Mouse (Mus musculus) small intestine, adult 2 months (tissue): Measurements from ENCODE around the gene Nsa2. TPM values are rescaled to one million over a fixed set of nuclear protein-coding genes. Genes with fewer than 3 reads are reported as not detected.
"Not testable (repeated sequence)": the region's sequence is repeated elsewhere in the genome, so short reads cannot be mapped to it uniquely, and the experiment has no call there.

Source experiments
- H3K27ac ChIP-seq: fragments of 200-500 bp; 2 replicates; pipeline ENCODE4 v1.5.1; 2012; ENCODE audit warnings: low read depth, low read length, control low read depth, inconsistent platforms; ENCODE audit not compliant: insufficient read depth
- H3K27me3 ChIP-seq: fragments of 200-500 bp; 2 replicates; pipeline ENCODE4 v1.6.1; 2012; ENCODE audit warnings: mild to moderate bottlenecking, moderate library complexity, low read length, inconsistent platforms; ENCODE audit not compliant: control insufficient read depth, insufficient read depth
- H3K36me3 ChIP-seq: fragments of 200-500 bp; 2 replicates; pipeline ENCODE4 v1.6.1; 2012; ENCODE audit warnings: mild to moderate bottlenecking, low read length, control low read depth, inconsistent platforms; ENCODE audit not compliant: control insufficient read depth, insufficient read depth
- H3K4me1 ChIP-seq: fragments of 200-500 bp; 2 replicates; pipeline ENCODE4 v1.6.1; 2012; ENCODE audit warnings: low read length, inconsistent platforms, mixed read lengths; ENCODE audit not compliant: control insufficient read depth, insufficient read depth, insufficient read length
- H3K4me3 ChIP-seq: fragments of 200-500 bp; 2 replicates; pipeline ENCODE4 v1.5.1; 2012; ENCODE audit warnings: low read depth, mild to moderate bottlenecking, control low read depth, inconsistent platforms, low read length, moderate library complexity
- CTCF ChIP-seq: fragments of 200-500 bp; IDR thresholded peaks from 2 replicates; pipeline ENCODE4 v1.5.1; 2012; ENCODE audit warnings: low read depth, mild to moderate bottlenecking, control low read depth, inconsistent platforms, low read length, moderate library complexity, mixed read lengths; ENCODE audit not compliant: insufficient replicate concordance, insufficient read length; ENCODE audit errors: extremely low read depth
- POLR2A ChIP-seq: fragments of 200-500 bp; IDR thresholded peaks from 2 replicates; pipeline ENCODE4 v1.6.1; 2012; ENCODE audit warnings: low read depth, mild to moderate bottlenecking, control low read depth, inconsistent platforms, low read length, moderate library complexity
- WGBS: fragments of 180-500 bp; shearing (Covaris S2); methylation state at CpG from one replicate; pipeline ENCODE4 v1.1.7; 2018; 5-methylcytosine and 5-hydroxymethylcytosine counted together
- polyA plus RNA-seq: library from polyadenylated mRNA; depleted of rRNA; stranded (reverse); fragments of >200 nt; gene quantifications from 2 replicates; pipeline ENCODE4 v1.2.3, GENCODE M21; 2012

The Nsa2 gene
- polyA plus RNA-seq, 1 experiment: 8.7 TPM

DNA sequence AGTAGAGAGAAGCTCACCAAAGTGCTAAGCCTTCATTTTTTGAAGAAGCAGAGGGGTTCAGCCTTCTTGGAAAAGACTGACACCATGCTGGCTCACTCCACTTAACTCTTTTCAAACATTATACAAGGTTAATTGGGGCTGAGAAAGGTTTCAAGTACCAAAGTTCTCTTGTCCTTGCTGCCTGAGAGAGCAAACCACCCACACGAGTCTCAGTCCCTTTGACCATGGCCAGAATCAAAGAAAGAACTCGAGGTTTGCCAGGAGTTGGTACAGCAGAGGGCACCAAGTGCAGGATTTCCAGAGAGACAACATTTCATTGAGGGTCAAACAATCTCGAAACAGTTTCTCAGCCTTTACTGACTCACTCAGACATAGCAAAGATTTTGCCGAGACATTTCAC is 28.7 kb downstream of the Nsa2 start:
- TF ChIP-seq POLR2A (no peak), CTCF (no peak)
- H3K4me1 ChIP-seq: no peaks in the 10 kb centered on the region
- no peaks in the 10 kb centered on the region for H3K27me3 ChIP-seq
- H3K4me3 ChIP-seq: no peak overlapping the region
- H3K36me3 ChIP-seq: no peaks in the 10 kb centered on the region
- no peak overlapping the region for H3K27ac ChIP-seq
- 71% methylated on average over 4 of the region's 4 CpGs for WGBS

DNA sequence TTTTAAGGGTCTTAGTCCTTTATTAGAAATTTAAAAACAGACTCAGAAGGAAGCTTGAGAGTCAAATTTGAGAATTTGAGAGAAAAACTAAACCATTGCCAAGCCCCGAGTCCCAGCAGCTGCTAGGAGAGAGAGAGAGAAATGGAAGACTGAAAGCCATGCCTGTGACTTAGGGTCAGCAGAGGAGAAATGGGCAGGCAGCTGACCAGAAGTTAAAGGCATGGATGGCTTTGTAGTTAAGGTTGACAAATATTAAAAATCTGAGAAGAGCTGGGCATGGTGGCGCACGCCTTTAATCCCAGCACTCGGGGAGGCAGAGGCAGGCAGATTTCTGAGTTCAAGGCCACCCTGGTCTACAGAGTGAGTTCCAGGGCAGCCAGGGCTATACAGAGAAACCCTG is 30.0 kb downstream of the Nsa2 start:
- not testable (repeated sequence) for H3K36me3 ChIP-seq, H3K4me1 ChIP-seq, H3K4me3 ChIP-seq, H3K27ac ChIP-seq, H3K27me3 ChIP-seq
- WGBS: 89% methylated on average over 4 of the region's 4 CpGs

DNA sequence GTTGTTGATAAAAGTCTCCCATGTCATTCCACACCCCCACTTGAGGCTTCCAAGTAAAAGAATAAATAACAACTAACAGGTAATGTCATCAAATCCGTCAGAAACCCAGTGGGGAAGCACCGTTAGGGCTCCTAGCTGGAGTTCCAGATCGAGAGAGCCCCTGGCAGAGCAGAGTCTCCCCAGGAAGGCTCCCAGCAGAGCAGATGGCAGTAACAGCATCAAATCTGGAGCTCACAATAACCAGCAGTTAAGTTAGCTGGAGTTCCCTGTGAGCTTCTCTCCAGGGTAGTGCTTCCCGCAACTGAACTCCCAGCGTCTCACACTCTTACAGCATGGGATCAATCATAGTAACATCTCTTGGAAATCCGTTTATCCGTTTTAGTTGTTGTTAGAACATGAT is 32.7 kb downstream of the Nsa2 start:
- WGBS: 82% methylated on average over 7 of the region's 7 CpGs
- H3K36me3 ChIP-seq: no peaks in the 10 kb centered on the region
- H3K4me1 ChIP-seq: no peaks in the 10 kb centered on the region
- H3K4me3 ChIP-seq: no peak overlapping the region
- no peaks in the 10 kb centered on the region for H3K27me3 ChIP-seq
- no peak overlapping the region for H3K27ac ChIP-seq
- no peak for TF ChIP-seq CTCF
- TF ChIP-seq POLR2A: no peak

- Histone ChIP-seq H3K27ac (no peak within 1 kb of the TSS), H3K4me1 (no peaks in the 10 kb centered on the region)
- no peak for TF ChIP-seq CTCF
- no peak for TF ChIP-seq POLR2A
These were observed 38.4 kb downstream of the Nsa2 start, which contains the start of gene Gm6169 for GRCm38 (mm10) chr13:97099187-97099852. TSS of gene Gm6169 (minus strand) at chr13:97099237.

DNA sequence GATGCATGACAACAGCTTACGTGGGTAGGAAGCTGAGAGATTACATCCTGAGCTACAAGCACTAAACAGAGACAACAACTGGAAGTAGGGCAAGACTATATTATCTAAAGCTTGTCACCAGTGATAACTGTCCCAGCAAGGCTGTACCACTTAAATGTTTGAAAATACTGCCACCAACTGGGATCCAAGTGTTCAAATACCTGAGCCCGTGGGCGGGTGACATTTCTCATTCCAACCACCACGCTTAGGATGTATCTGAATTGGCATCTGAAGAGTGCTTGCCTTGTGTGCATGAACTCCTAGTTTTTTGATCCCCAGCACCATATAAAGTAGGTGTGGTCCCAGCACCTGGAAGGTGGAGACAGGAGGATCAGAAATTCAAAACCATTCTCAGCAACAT is 42.0 kb downstream of the Nsa2 start:
- Histone ChIP-seq H3K36me3 (no peaks in the 10 kb centered on the region), H3K4me1 (no peaks in the 10 kb centered on the region), H3K27me3 (no peaks in the 10 kb centered on the region), H3K27ac (no peak overlapping the region), H3K4me3 (no peak overlapping the region)
- WGBS: 61% methylated on average over 4 of the region's 4 CpGs
- TF ChIP-seq POLR2A (no peak), CTCF (no peak)

More at GRCm38 (mm10) chr13:97099187-97099852, 38.4 kb downstream of the Nsa2 start, which contains the start of gene Gm6169:
- Histone ChIP-seq H3K27me3 (no peaks in the 10 kb centered on the region), H3K36me3 (no peaks in the 10 kb centered on the region), H3K4me3 (no peak within 1 kb of the TSS)
- 64% methylated on average over 22 of the region's 22 CpGs for WGBS

GRCm38 (mm10) chr13:97088183-97088582 is 49.6 kb downstream of the Nsa2 start:
- WGBS: 92% methylated on average over 3 of the region's 3 CpGs
- TF ChIP-seq POLR2A (no peak), CTCF (no peak)
- Histone ChIP-seq H3K27me3 (no peaks in the 10 kb centered on the region), H3K4me3 (no peak overlapping the region), H3K27ac (no peak overlapping the region), H3K36me3 (no peaks in the 10 kb centered on the region), H3K4me1 (no peaks in the 10 kb centered on the region)

DNA sequence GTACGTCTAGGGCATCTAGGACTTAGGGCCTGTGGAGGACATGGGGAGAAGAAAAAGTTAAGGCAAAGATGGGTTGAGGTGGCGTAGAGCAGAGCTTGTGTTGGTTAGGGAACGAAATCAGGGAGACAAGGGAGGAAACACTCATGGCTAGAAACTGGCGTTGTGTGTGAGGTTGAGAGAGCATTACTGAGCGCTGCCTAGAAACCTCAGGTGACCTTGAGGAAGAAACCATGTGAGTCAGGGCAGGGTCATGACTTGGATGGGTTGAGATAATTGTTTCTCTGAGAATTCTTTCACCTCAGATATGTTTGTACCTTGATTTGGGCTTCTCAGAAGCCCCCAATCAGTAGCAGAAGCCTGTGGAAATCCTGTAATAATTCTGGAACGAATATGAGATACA is 50.3 kb downstream of the Nsa2 start:
- Histone ChIP-seq H3K27me3 (no peaks in the 10 kb centered on the region), H3K27ac (no peak overlapping the region), H3K4me3 (no peak overlapping the region), H3K36me3 (no peaks in the 10 kb centered on the region), H3K4me1 (no peaks in the 10 kb centered on the region)
- TF ChIP-seq CTCF (no peak), POLR2A (no peak)
- WGBS: 91% methylated on average over 6 of the region's 6 CpGs
